Mouse (Mus musculus): ENCODE results near the gene Sdr39u1. TPM values are rescaled to one million over a fixed set of nuclear protein-coding genes. Genes with fewer than 3 reads are reported as not detected.

The Sdr39u1 gene
- 38.0 and 48.6 TPM in 2 replicates for polyA plus RNA-seq (2014; fragmentation: Nextera tagmentation; extraction: Ambion mirVana)

DNA sequence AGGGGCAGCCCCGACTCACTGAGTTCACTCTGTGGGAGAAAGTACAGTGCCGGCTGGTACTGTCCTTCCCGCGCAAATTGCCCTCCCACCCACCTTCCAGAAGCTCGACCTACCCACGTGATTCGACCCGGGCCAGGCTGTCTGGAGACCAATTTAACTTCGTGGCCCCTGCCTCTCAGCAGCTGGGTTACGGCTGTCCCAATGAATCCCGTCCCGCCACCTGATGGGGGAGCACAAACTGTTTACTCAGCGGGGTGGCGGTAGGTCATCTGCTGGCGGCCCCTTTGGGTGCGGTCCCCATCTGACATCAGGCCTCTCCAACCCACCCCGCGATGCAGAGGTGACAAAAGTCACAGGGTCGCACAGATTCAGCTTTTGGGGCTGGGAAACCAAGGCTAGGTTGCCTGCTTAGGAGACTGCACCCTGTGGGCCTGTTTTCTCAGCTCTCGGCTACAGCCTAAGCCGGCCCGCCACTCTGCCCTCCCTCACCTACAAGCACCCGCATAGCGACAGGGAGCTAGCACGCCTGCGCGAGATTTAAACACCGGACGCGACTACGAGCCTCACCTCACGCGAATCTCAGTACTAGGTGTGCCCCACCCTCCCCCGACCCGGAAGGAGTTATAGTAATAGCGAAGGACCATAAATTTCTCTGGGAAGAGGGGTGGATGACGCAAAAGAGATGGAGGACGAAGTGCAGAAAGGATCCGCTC is at the start of gene Sdr39u1:
TSS of gene Sdr39u1 (minus strand) at position 593 of the 713 bp plus-strand sequence.
- peak within 1 kb of the TSS; percentile 82 for H3K4me2 ChIP-seq (ENCODE audit: low read depth, low read length, severe bottlenecking)
- H3K4me1 ChIP-seq (replicated peaks; ENCODE audit: control insufficient read depth, insufficient read depth, low read length): peaks cover 9% of the 10 kb centered on the region; the same call in 1 of the 2 replicates
- H3K4me3 ChIP-seq (ENCODE audit: low read depth, low read length): peak within 1 kb of the TSS; percentile 40
- peaks cover 3% of the 10 kb centered on the region; the same call in 1 of the 2 replicates for H3K36me3 ChIP-seq (ENCODE audit: control insufficient read depth, insufficient read depth, low read length)
- no peaks in the 10 kb centered on the region for H3K27me3 ChIP-seq (ENCODE audit: control insufficient read depth, insufficient read depth, low read length)
- ATAC-seq (replicated peaks; ENCODE audit: low FRiP score): peak; percentile 89
- WGBS: 6% methylated on average over 39 of the region's 39 CpGs
- peak; percentile 89 for DNase-seq (ENCODE audit: low spot score)
- peak within 1 kb of the TSS; percentile 68 for H3K9ac ChIP-seq (ENCODE audit: low read length)
- H3K27ac ChIP-seq (ENCODE audit: low read depth, low read length): no peak within 1 kb of the TSS
- H3K9me3 ChIP-seq (ENCODE audit: control insufficient read depth, low read length): no peaks in the 10 kb centered on the region

DNA sequence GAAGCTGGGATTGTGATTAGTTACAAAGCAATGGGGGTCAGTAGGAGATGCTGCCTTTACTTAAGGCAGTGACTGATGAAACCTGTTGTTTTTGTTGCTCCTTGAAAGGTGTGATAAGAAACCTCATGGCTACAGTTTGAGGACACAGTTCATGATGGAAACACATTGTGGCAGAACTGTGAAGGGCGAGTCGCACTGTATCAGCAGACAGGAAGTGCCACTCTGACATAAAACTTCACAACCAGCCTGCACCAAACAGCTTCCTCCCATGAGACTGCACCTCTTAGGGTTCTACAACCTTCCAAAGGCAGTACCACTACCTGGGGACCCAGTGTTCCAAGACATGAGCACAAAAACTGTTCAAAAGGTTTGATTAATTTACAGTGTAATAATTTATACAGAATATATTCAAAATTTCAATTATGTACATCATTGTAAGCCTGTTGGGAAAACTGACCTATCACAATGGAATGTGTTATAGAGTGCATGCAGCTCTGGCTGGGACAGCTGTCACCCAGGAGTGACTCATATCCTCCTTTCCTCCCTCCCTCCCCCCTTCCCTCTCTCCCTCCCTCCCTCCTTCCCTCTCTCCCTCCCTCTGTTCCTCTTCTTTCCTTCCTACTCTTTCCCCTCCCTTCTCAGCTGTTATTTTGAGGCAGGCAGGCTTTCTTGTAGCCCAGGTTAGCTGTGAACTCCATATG is 46.3 kb upstream of the Sdr39u1 start:
- Histone ChIP-seq H3K9ac (ENCODE audit: low read length) (no peak overlapping the region), H3K4me3 (ENCODE audit: low read depth, low read length) (no peak overlapping the region), H3K36me3 (ENCODE audit: control insufficient read depth, insufficient read depth, low read length) (no peaks in the 10 kb centered on the region), H3K9me3 (ENCODE audit: control insufficient read depth, low read length) (no peaks in the 10 kb centered on the region), H3K4me1 (replicated peaks; ENCODE audit: control insufficient read depth, insufficient read depth, low read length) (no peaks in the 10 kb centered on the region), H3K27ac (ENCODE audit: low read depth, low read length) (no peak overlapping the region), H3K27me3 (ENCODE audit: control insufficient read depth, insufficient read depth, low read length) (no peaks in the 10 kb centered on the region), H3K4me2 (ENCODE audit: low read depth, low read length, severe bottlenecking) (no peak overlapping the region)
- no peak for ATAC-seq (replicated peaks; ENCODE audit: low FRiP score)
- no peak for DNase-seq (ENCODE audit: low spot score)
- WGBS: 83% methylated on average over 2 of the region's 2 CpGs

DNA sequence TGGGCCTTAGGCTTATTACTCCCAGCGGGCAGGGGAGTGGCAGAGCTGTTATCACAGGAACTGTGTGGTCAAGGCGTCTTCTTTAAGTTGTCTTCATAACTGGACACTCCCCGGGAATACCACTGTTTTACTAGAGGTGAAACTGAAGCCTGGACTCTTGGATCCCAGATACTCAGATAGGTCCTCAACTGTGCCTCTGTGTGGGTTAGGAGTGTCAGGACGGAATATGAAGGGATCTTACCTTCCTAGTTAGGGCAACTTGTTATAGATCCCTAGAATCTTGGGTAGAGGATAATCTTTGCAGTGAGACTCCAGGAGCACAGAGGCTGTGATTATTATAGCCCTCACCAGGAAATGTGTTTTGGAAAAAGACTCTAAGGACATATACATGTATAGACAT is 44.5 kb upstream of the Sdr39u1 start, which contains the start of gene Cma1:
TSS of gene Cma1 (minus strand) at position 101 of the 400 bp plus-strand sequence.
- H3K27me3 ChIP-seq (ENCODE audit: control insufficient read depth, insufficient read depth, low read length): no peaks in the 10 kb centered on the region
- H3K36me3 ChIP-seq (ENCODE audit: control insufficient read depth, insufficient read depth, low read length): no peaks in the 10 kb centered on the region
- DNase-seq (ENCODE audit: low spot score) (no peak), ATAC-seq (replicated peaks; ENCODE audit: low FRiP score) (no peak)
- H3K4me2 ChIP-seq (ENCODE audit: low read depth, low read length, severe bottlenecking): no peak within 1 kb of the TSS
- WGBS: 80% methylated on average over 4 of the region's 4 CpGs
- no peak within 1 kb of the TSS for H3K9ac ChIP-seq (ENCODE audit: low read length)
- H3K27ac ChIP-seq (ENCODE audit: low read depth, low read length): no peak within 1 kb of the TSS
- H3K4me1 ChIP-seq (replicated peaks; ENCODE audit: control insufficient read depth, insufficient read depth, low read length): no peaks in the 10 kb centered on the region
- no peaks in the 10 kb centered on the region for H3K9me3 ChIP-seq (ENCODE audit: control insufficient read depth, low read length)
- H3K4me3 ChIP-seq (ENCODE audit: low read depth, low read length): no peak within 1 kb of the TSS

GRCm38 (mm10) chr14:55943601-55944000 is 43.5 kb upstream of the Sdr39u1 start:
- Histone ChIP-seq H3K27ac (ENCODE audit: low read depth, low read length) (no peak overlapping the region), H3K9ac (ENCODE audit: low read length) (no peak overlapping the region), H3K9me3 (ENCODE audit: control insufficient read depth, low read length) (no peaks in the 10 kb centered on the region), H3K36me3 (ENCODE audit: control insufficient read depth, insufficient read depth, low read length) (no peaks in the 10 kb centered on the region), H3K27me3 (ENCODE audit: control insufficient read depth, insufficient read depth, low read length) (no peaks in the 10 kb centered on the region), H3K4me2 (ENCODE audit: low read depth, low read length, severe bottlenecking) (no peak overlapping the region), H3K4me3 (ENCODE audit: low read depth, low read length) (no peak overlapping the region), H3K4me1 (replicated peaks; ENCODE audit: control insufficient read depth, insufficient read depth, low read length) (no peaks in the 10 kb centered on the region)
- 87% methylated on average over 11 of the region's 11 CpGs for WGBS
- DNase-seq (ENCODE audit: low spot score) (no peak), ATAC-seq (replicated peaks; ENCODE audit: low FRiP score) (no peak)

GRCm38 (mm10) chr14:55940070-55940800 is 40.1 kb upstream of the Sdr39u1 start:
- Histone ChIP-seq H3K9ac (ENCODE audit: low read length) (no peak overlapping the region), H3K9me3 (ENCODE audit: control insufficient read depth, low read length) (no peaks in the 10 kb centered on the region), H3K27ac (ENCODE audit: low read depth, low read length) (no peak overlapping the region), H3K36me3 (ENCODE audit: control insufficient read depth, insufficient read depth, low read length) (no peaks in the 10 kb centered on the region), H3K27me3 (ENCODE audit: control insufficient read depth, insufficient read depth, low read length) (no peaks in the 10 kb centered on the region), H3K4me3 (ENCODE audit: low read depth, low read length) (no peak overlapping the region), H3K4me2 (ENCODE audit: low read depth, low read length, severe bottlenecking) (no peak overlapping the region), H3K4me1 (replicated peaks; ENCODE audit: control insufficient read depth, insufficient read depth, low read length) (no peaks in the 10 kb centered on the region)
- WGBS: 57% methylated on average over 7 of the region's 7 CpGs
- no peak for DNase-seq (ENCODE audit: low spot score)
- ATAC-seq (replicated peaks; ENCODE audit: low FRiP score): no peak

- no peak for DNase-seq (ENCODE audit: low spot score)
- 67% methylated on average over 7 of the region's 7 CpGs for WGBS
- H3K4me1 ChIP-seq (replicated peaks; ENCODE audit: control insufficient read depth, insufficient read depth, low read length): no peaks in the 10 kb centered on the region
Observed at GRCm38 (mm10) chr14:55933586-55933985, 33.5 kb upstream of the Sdr39u1 start.

GRCm38 (mm10) chr14:55929263-55929997 is 29.3 kb upstream of the Sdr39u1 start:
- WGBS: 80% methylated on average over 12 of the region's 12 CpGs
- Histone ChIP-seq H3K27me3 (ENCODE audit: control insufficient read depth, insufficient read depth, low read length) (no peaks in the 10 kb centered on the region), H3K9ac (ENCODE audit: low read length) (no peak overlapping the region), H3K36me3 (ENCODE audit: control insufficient read depth, insufficient read depth, low read length) (no peaks in the 10 kb centered on the region), H3K27ac (ENCODE audit: low read depth, low read length) (no peak overlapping the region), H3K9me3 (ENCODE audit: control insufficient read depth, low read length) (no peaks in the 10 kb centered on the region; the same call in 1 of the 2 replicates), H3K4me2 (ENCODE audit: low read depth, low read length, severe bottlenecking) (no peak overlapping the region), H3K4me3 (ENCODE audit: low read depth, low read length) (no peak overlapping the region), H3K4me1 (replicated peaks; ENCODE audit: control insufficient read depth, insufficient read depth, low read length) (no peaks in the 10 kb centered on the region)
- ATAC-seq (replicated peaks; ENCODE audit: low FRiP score) (no peak), DNase-seq (ENCODE audit: low spot score) (no peak)

More at GRCm38 (mm10) chr14:55933586-55933985, 33.5 kb upstream of the Sdr39u1 start:
- Histone ChIP-seq H3K27me3 (ENCODE audit: control insufficient read depth, insufficient read depth, low read length) (no peaks in the 10 kb centered on the region), H3K36me3 (ENCODE audit: control insufficient read depth, insufficient read depth, low read length) (no peaks in the 10 kb centered on the region), H3K4me3 (ENCODE audit: low read depth, low read length) (no peak overlapping the region), H3K4me2 (ENCODE audit: low read depth, low read length, severe bottlenecking) (no peak overlapping the region), H3K27ac (ENCODE audit: low read depth, low read length) (no peak overlapping the region), H3K9ac (ENCODE audit: low read length) (no peak overlapping the region), H3K9me3 (ENCODE audit: control insufficient read depth, low read length) (no peaks in the 10 kb centered on the region; the same call in 1 of the 2 replicates)
- no peak for ATAC-seq (replicated peaks; ENCODE audit: low FRiP score)

DNA sequence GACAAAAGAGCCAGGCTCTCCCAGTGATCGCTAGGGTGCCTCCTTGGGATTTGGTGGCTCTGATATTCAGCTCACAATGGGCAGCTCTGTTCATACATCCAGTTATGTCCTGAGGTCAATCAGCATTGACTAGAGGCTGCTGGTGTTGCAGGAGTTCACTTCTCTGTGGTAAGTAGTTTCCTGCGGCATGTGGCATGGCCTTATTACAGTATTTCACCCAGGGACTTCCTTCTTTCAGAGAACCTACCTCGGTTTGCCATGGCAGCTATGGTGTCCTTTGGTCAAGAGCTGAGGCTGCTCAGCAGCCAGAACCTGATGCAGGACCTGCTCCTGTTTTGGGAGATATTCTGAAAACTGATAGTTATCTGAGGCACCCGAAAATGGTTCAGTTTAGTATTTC is 26.8 kb upstream of the Sdr39u1 start:
- Histone ChIP-seq H3K4me1 (replicated peaks; ENCODE audit: control insufficient read depth, insufficient read depth, low read length) (no peaks in the 10 kb centered on the region), H3K27me3 (ENCODE audit: control insufficient read depth, insufficient read depth, low read length) (no peaks in the 10 kb centered on the region), H3K4me3 (ENCODE audit: low read depth, low read length) (no peak overlapping the region), H3K9me3 (ENCODE audit: control insufficient read depth, low read length) (no peaks in the 10 kb centered on the region; the same call in 1 of the 2 replicates), H3K4me2 (ENCODE audit: low read depth, low read length, severe bottlenecking) (no peak overlapping the region), H3K36me3 (ENCODE audit: control insufficient read depth, insufficient read depth, low read length) (no peaks in the 10 kb centered on the region), H3K27ac (ENCODE audit: low read depth, low read length) (no peak overlapping the region), H3K9ac (ENCODE audit: low read length) (no peak overlapping the region)
- ATAC-seq (replicated peaks; ENCODE audit: low FRiP score): no peak
- no peak for DNase-seq (ENCODE audit: low spot score)
- WGBS: 82% methylated on average over 4 of the region's 4 CpGs

Measured in forebrain, embryonic 11.5 days (tissue).